Mouse (Mus musculus): Measurements from ENCODE around the gene Zyx. TPM values are rescaled to one million over a fixed set of nuclear protein-coding genes. Genes with fewer than 3 reads are reported as not detected.

Gene Zyx
- total RNA-seq (2012; rRNA removed) (1.8 and 2.2 TPM in 2 replicates), total RNA-seq (2014; rRNA removed) (0.86 and 1.1 TPM in 2 replicates), polyA plus RNA-seq (2012; ENCODE audit: insufficient read length, low read depth) (8.0 and 11.4 TPM in 2 replicates)

GRCm38 (mm10) chr6:42349426-42350020, at the start of gene Zyx:
Gene Zyx, plus strand, starts transcription at chr6:42349630.
- Histone ChIP-seq H3K79me2 (replicated peaks; ENCODE audit: control insufficient read depth, extremely low read depth, insufficient read depth, poor library complexity, severe bottlenecking) (no peaks in the 10 kb centered on the region), H3K4me2 (ENCODE audit: insufficient read depth, low read depth, poor library complexity, severe bottlenecking) (peak within 1 kb of the TSS; percentile 94), H3K36me3 (replicated peaks in 1 of 2; ENCODE audit: control insufficient read depth in 1 of 2, insufficient read depth in 1 of 2, low read length in 1 of 2) (peaks cover 0 to 7% of the 10 kb centered on the region in 2 experiments), H3K9me3 (replicated peaks; ENCODE audit: low read length) (no peaks in the 10 kb centered on the region), H3K27ac (ENCODE audit: insufficient read depth, low read depth) (no peak within 1 kb of the TSS), H3K4me1 (ENCODE audit: control insufficient read depth in 1 of 2, insufficient read depth in 2 of 2) (peaks cover 0 to 14% of the 10 kb centered on the region in 2 experiments; a peak in 2 of 4 replicates), H3K9ac (ENCODE audit: insufficient read depth, low read depth) (peak within 1 kb of the TSS; percentile 55), H3K4me3 (replicated peaks in 1 of 3; ENCODE audit: low read depth in 2 of 3, low read length in 2 of 3, poor library complexity in 1 of 3) (peak within 1 kb of the TSS; percentile 57 to 67 (median 65)), H3K27me3 (replicated peaks) (no peaks in the 10 kb centered on the region)
- in situ Hi-C loops (cut with MboI; ENCODE audit: low pct_ligation_motif_present, low pct_unique_long_range_greater_than_20kb, low sequenced_read_pairs) = loop anchor here (25.0 kb wide), 1 partner anchor 238 kb away; the partner anchor contains the start of gene Tcaf3
- peak; percentile 74 for DNase-seq (ENCODE audit: extremely low read depth)
- dilution Hi-C loops (cut with MboI; ENCODE audit: extremely low pct_ligation_motif_present, extremely low pct_unique_long_range_greater_than_20kb, low sequenced_read_pairs) = no loop called here
- TF ChIP-seq POLR2A (IDR thresholded peaks at IDR 0.05; ENCODE audit: low read depth, low read length) (peak; percentile 62), JUND (conservative IDR thresholded peaks at IDR 0.05; ENCODE audit: low read depth, low read length) (no peak; the same call in 1 of the 2 replicates), EP300 (IDR thresholded peaks at IDR 0.05; ENCODE audit: low read length) (no peak), CHD1 (IDR thresholded peaks at IDR 0.05; ENCODE audit: low read depth, low read length) (no peak), RCOR1 (conservative IDR thresholded peaks at IDR 0.05; ENCODE audit: low read depth, low read length) (no peak), JUN (IDR thresholded peaks at IDR 0.05; ENCODE audit: insufficient read depth, low read depth, low read length) (no peak), MAZ (IDR thresholded peaks at IDR 0.05; ENCODE audit: low read depth, low read length) (peak; percentile 69; the same call in 1 of the 2 replicates), USF1 (IDR thresholded peaks at IDR 0.05; ENCODE audit: low read depth, low read length) (0 out of 2 replicates have a peak, but pooled peaks have one; percentile 5), POLR2AphosphoS2 (IDR thresholded peaks at IDR 0.05; ENCODE audit: low read depth, low read length) (no peak), MEF2A (IDR thresholded peaks at IDR 0.05; ENCODE audit: borderline replicate concordance, low read depth, low read length) (no peak), PAX5 (IDR thresholded peaks at IDR 0.05; ENCODE audit: low read length) (no peak), ZMIZ1 (IDR thresholded peaks at IDR 0.05; ENCODE audit: low read depth, low read length) (no peak), SMC3 (IDR thresholded peaks at IDR 0.05; ENCODE audit: low read depth, low read length) (no peak), HCFC1 (IDR thresholded peaks at IDR 0.05; ENCODE audit: low read depth, low read length) (no peak; the same call in 1 of the 2 replicates), SIN3A (IDR thresholded peaks at IDR 0.05; ENCODE audit: low read length) (no peak), ELF1 (IDR thresholded peaks at IDR 0.05; ENCODE audit: low read depth, low read length) (peak; percentile 44; the same call in 1 of the 2 replicates), CHD2 (IDR thresholded peaks at IDR 0.05; ENCODE audit: low read length) (no peak; the same call in 1 of the 2 replicates), E2F4 (IDR thresholded peaks at IDR 0.05; ENCODE audit: insufficient replicate concordance, low read depth, low read length) (no peak), ZC3H11A (IDR thresholded peaks at IDR 0.05; ENCODE audit: low read depth, low read length) (no peak), TCF12 (IDR thresholded peaks at IDR 0.05; ENCODE audit: low read depth, low read length) (no peak), USF2 (conservative IDR thresholded peaks at IDR 0.05; ENCODE audit: low read depth, low read length) (no peak), RAD21 (IDR thresholded peaks at IDR 0.05; ENCODE audit: low read depth, low read length) (no peak), ZNF384 (IDR thresholded peaks at IDR 0.05; ENCODE audit: low read depth, low read length) (no peak), TBP (conservative IDR thresholded peaks at IDR 0.05; ENCODE audit: low read depth, low read length) (no peak), MAFK (IDR thresholded peaks at IDR 0.05; ENCODE audit: insufficient replicate concordance, low read length) (no peak), MYC (IDR thresholded peaks at IDR 0.05; ENCODE audit: low read depth, low read length) (no peak), MAX (IDR thresholded peaks at IDR 0.05; ENCODE audit: low read length) (peak; percentile 54; the same call in 1 of the 2 replicates), NRF1 (IDR thresholded peaks at IDR 0.05; ENCODE audit: low read depth, low read length) (no peak), ZKSCAN1 (IDR thresholded peaks at IDR 0.05; ENCODE audit: borderline replicate concordance, low read depth, low read length) (no peak), CTCF (conservative IDR thresholded peaks at IDR 0.05 in 1 of 2, IDR thresholded peaks at IDR 0.05 in 1 of 2; ENCODE audit: low read depth in 2 of 2, low read length in 2 of 2) (peak in 1 of 2 experiments; percentile 16; a peak in 1 of 4 replicates), BHLHE40 (IDR thresholded peaks at IDR 0.05; ENCODE audit: low read depth, low read length) (no peak), IRF4 (IDR thresholded peaks at IDR 0.05; ENCODE audit: low read depth, low read length) (no peak), NELFE (IDR thresholded peaks at IDR 0.05; ENCODE audit: low read depth, low read length) (peak; percentile 9; the same call in 1 of the 2 replicates), ETS1 (conservative IDR thresholded peaks at IDR 0.05; ENCODE audit: low read depth, low read length) (no peak), KAT2A (IDR thresholded peaks at IDR 0.05; ENCODE audit: insufficient replicate concordance, low read length) (no peak), MXI1 (IDR thresholded peaks at IDR 0.05; ENCODE audit: low read depth, low read length) (peak; percentile 71; the same call in 1 of the 2 replicates), GABPA (IDR thresholded peaks at IDR 0.05; ENCODE audit: insufficient replicate concordance, low read depth, low read length) (no peak), UBTF (IDR thresholded peaks at IDR 0.05; ENCODE audit: low read depth, low read length) (no peak)
